Mouse (Mus musculus) bone marrow macrophage, adult 2 months (primary cell): ENCODE results near the gene Fgfr2. TPM values are rescaled to one million over a fixed set of nuclear protein-coding genes. Genes with fewer than 3 reads are reported as not detected.
A peak's percentile ranks its signal among the peaks of the same experiment; 100 is the strongest.

ENCODE experiments used
- H3K27ac ChIP-seq: 2 replicates; pipeline ENCODE4 v1.5.1; 2012; ENCODE audit warnings: low read depth, low read length; ENCODE audit not compliant: insufficient read depth
- H3K4me1 ChIP-seq: 2 replicates; pipeline ENCODE4 v1.6.1; 2012; ENCODE audit warnings: low read length; ENCODE audit not compliant: control insufficient read depth, insufficient read depth
- H3K4me3 ChIP-seq: 2 replicates; pipeline ENCODE4 v1.5.1; 2012; ENCODE audit warnings: mild to moderate bottlenecking, low read length, moderate library complexity; ENCODE audit not compliant: insufficient read depth
- CTCF ChIP-seq: IDR thresholded peaks from 2 replicates; pipeline ENCODE4 v1.5.1; 2012; ENCODE audit warnings: low read depth, mild to moderate bottlenecking, low read length, moderate library complexity
- POLR2A ChIP-seq: IDR thresholded peaks from 2 replicates; pipeline ENCODE4 v1.6.1; 2012; ENCODE audit warnings: mild to moderate bottlenecking, low read depth, low read length, borderline replicate concordance
- polyA plus RNA-seq: library from polyadenylated mRNA; stranded (reverse); fragments of >200 nt; gene quantifications from 2 replicates; pipeline ENCODE4 v1.2.4, GENCODE M21; 2012; ENCODE audit not compliant: missing spikeins, insufficient read depth, insufficient read length

Fgfr2 gene
- polyA plus RNA-seq, 1 experiment, result 0.27 TPM

- peaks cover 44% of the 10 kb centered on the region for H3K4me1 ChIP-seq
These were observed 2.0 kb downstream of the Fgfr2 start for GRCm38 (mm10) chr7:133121080-133121607.

GRCm38 (mm10) chr7:133120221-133120751 is 2.9 kb downstream of the Fgfr2 start:
- Histone ChIP-seq H3K27ac (no peak overlapping the region), H3K4me1 (peaks cover 43% of the 10 kb centered on the region), H3K4me3 (no peak overlapping the region)
- no peak for TF ChIP-seq CTCF
- no peak for TF ChIP-seq POLR2A

More at GRCm38 (mm10) chr7:133121080-133121607, 2.0 kb downstream of the Fgfr2 start:
- Histone ChIP-seq H3K27ac (peak overlapping the region; percentile 92), H3K4me3 (peak overlapping the region; percentile 98)
- TF ChIP-seq POLR2A (no peak), CTCF (no peak)

- Histone ChIP-seq H3K4me3 (no peak overlapping the region), H3K4me1 (peaks cover 53% of the 10 kb centered on the region), H3K27ac (no peak overlapping the region)
- TF ChIP-seq POLR2A, result no peak
These were observed 5.3 kb downstream of the Fgfr2 start for GRCm38 (mm10) chr7:133117815-133118214.

GRCm38 (mm10) chr7:133116542-133116941 is 6.6 kb downstream of the Fgfr2 start:
- Histone ChIP-seq H3K27ac (no peak overlapping the region), H3K4me3 (no peak overlapping the region), H3K4me1 (peaks cover 53% of the 10 kb centered on the region)
- TF ChIP-seq CTCF, result no peak
- no peak for TF ChIP-seq POLR2A

GRCm38 (mm10) chr7:133115886-133116285 is 7.3 kb downstream of the Fgfr2 start:
- TF ChIP-seq CTCF (no peak), POLR2A (no peak)
- Histone ChIP-seq H3K27ac (peak overlapping the region; percentile 33), H3K4me1 (peaks cover 53% of the 10 kb centered on the region), H3K4me3 (peak overlapping the region; percentile 54)

GRCm38 (mm10) chr7:133114847-133115470 is 8.2 kb downstream of the Fgfr2 start:
- peaks cover 45% of the 10 kb centered on the region for H3K4me1 ChIP-seq
- TF ChIP-seq CTCF, result no peak
- TF ChIP-seq POLR2A, result no peak
- H3K27ac ChIP-seq, result no peak overlapping the region; the same call in 1 of the 2 replicates
- peak overlapping the region; percentile 54 for H3K4me3 ChIP-seq

GRCm38 (mm10) chr7:133113185-133113895 is 9.8 kb downstream of the Fgfr2 start:
- Histone ChIP-seq H3K4me3 (no peak overlapping the region), H3K27ac (no peak overlapping the region), H3K4me1 (peaks cover 37% of the 10 kb centered on the region)
- TF ChIP-seq CTCF (no peak), POLR2A (no peak)

- Histone ChIP-seq H3K27ac (no peak overlapping the region), H3K4me1 (peaks cover 31% of the 10 kb centered on the region), H3K4me3 (no peak overlapping the region)
- TF ChIP-seq POLR2A, result no peak
- no peak for TF ChIP-seq CTCF
These were observed 10.8 kb downstream of the Fgfr2 start for GRCm38 (mm10) chr7:133112351-133112831.

- TF ChIP-seq POLR2A, result no peak
- TF ChIP-seq CTCF, result no peak
- peaks cover 8% of the 10 kb centered on the region for H3K4me1 ChIP-seq
- H3K27ac ChIP-seq, result no peak overlapping the region
- no peak overlapping the region for H3K4me3 ChIP-seq
These were observed 13.7 kb downstream of the Fgfr2 start for GRCm38 (mm10) chr7:133109442-133109841.
